Mouse (Mus musculus): ENCODE measurements at regions not wholly inside any gene's neighbourhood (a gene's known extent, or its start where the extent isn't known, plus 50 kb on each side); places are given as distances from the start of the nearest gene placed in this dataset.

DNA sequence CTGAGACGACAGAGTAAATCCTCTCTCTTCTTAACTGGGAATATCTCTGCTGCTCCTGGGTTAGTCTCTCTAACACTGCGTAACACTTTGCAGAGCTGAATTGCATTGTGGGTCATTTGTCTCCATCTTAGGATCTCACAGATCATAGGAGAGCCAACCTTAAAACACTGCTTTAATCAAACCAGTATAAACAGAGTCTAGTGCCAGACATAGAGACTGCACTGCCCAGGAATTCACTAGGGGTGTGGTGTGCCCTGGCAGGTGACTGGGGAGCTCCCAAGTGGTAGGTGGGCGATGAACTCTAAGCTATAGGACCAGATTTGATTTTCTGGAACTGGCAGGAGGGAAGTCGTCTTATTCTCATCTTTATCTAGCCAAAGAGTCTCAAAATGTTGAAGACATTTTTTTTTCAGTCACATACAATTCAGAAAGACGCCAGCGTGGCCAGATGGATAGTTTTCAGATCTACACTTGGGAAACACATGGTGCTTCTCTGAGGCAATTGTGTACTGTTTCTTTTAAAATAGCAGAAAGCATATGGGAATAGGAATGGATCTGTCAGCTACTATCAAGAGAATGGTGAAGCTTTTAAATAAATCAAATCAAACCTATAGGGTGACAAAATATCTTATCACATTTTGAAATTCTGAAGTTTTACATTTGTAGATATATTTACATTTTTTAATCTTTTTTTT is 175.7 kb downstream of the Spry2 start:
- WGBS: 74% methylated on average over 6 of the region's 6 CpGs
- H3K9me3 ChIP-seq (ENCODE audit: control insufficient read depth, low read length): no peaks in the 10 kb centered on the region
- DNase-seq (ENCODE audit: low spot score) (no peak), ATAC-seq (replicated peaks; ENCODE audit: low FRiP score, low TSS enrichment, low read depth) (no peak)
- H3K4me3 ChIP-seq (ENCODE audit: low read depth, low read length): no peak overlapping the region
- no peak overlapping the region for H3K9ac ChIP-seq (ENCODE audit: low read length)
- no peaks in the 10 kb centered on the region for H3K4me1 ChIP-seq (replicated peaks; ENCODE audit: control insufficient read depth, insufficient read depth, low read length)
- no peak overlapping the region for H3K4me2 ChIP-seq (ENCODE audit: low read length)
- H3K27me3 ChIP-seq (replicated peaks; ENCODE audit: control insufficient read depth, insufficient read depth, low read length): no peaks in the 10 kb centered on the region
- no peaks in the 10 kb centered on the region for H3K36me3 ChIP-seq (ENCODE audit: control insufficient read depth, insufficient read depth, low read length)
- H3K27ac ChIP-seq (ENCODE audit: low read depth): no peak overlapping the region

GRCm38 (mm10) chr14:105718676-105719441 is 177.8 kb downstream of the Spry2 start:
- DNase-seq (ENCODE audit: low spot score) (no peak), ATAC-seq (replicated peaks; ENCODE audit: low FRiP score, low TSS enrichment, low read depth) (no peak)
- no peak overlapping the region for H3K4me3 ChIP-seq (ENCODE audit: low read depth, low read length)
- H3K36me3 ChIP-seq (ENCODE audit: control insufficient read depth, insufficient read depth, low read length): no peaks in the 10 kb centered on the region
- no peak overlapping the region for H3K9ac ChIP-seq (ENCODE audit: low read length)
- H3K27ac ChIP-seq (ENCODE audit: low read depth): no peak overlapping the region
- H3K4me2 ChIP-seq (ENCODE audit: low read length): no peak overlapping the region
- no peaks in the 10 kb centered on the region for H3K4me1 ChIP-seq (replicated peaks; ENCODE audit: control insufficient read depth, insufficient read depth, low read length)
- WGBS: 83% methylated on average over 6 of the region's 6 CpGs
- no peaks in the 10 kb centered on the region for H3K9me3 ChIP-seq (ENCODE audit: control insufficient read depth, low read length)
- no peaks in the 10 kb centered on the region for H3K27me3 ChIP-seq (replicated peaks; ENCODE audit: control insufficient read depth, insufficient read depth, low read length)

GRCm38 (mm10) chr14:105717821-105718220 is 178.8 kb downstream of the Spry2 start:
- no peaks in the 10 kb centered on the region for H3K36me3 ChIP-seq (ENCODE audit: control insufficient read depth, insufficient read depth, low read length)
- 55% methylated on average over 2 of the region's 2 CpGs for WGBS
- no peak overlapping the region for H3K9ac ChIP-seq (ENCODE audit: low read length)
- no peak overlapping the region for H3K27ac ChIP-seq (ENCODE audit: low read depth)
- no peak for ATAC-seq (replicated peaks; ENCODE audit: low FRiP score, low TSS enrichment, low read depth)
- H3K4me2 ChIP-seq (ENCODE audit: low read length): no peak overlapping the region
- DNase-seq (ENCODE audit: low spot score): no peak
- no peaks in the 10 kb centered on the region for H3K4me1 ChIP-seq (replicated peaks; ENCODE audit: control insufficient read depth, insufficient read depth, low read length)
- no peak overlapping the region for H3K4me3 ChIP-seq (ENCODE audit: low read depth, low read length)
- no peaks in the 10 kb centered on the region for H3K27me3 ChIP-seq (replicated peaks; ENCODE audit: control insufficient read depth, insufficient read depth, low read length)
- H3K9me3 ChIP-seq (ENCODE audit: control insufficient read depth, low read length): no peaks in the 10 kb centered on the region

GRCm38 (mm10) chr14:105708691-105709090 is 187.9 kb downstream of the Spry2 start:
- Histone ChIP-seq H3K4me3 (ENCODE audit: low read depth, low read length) (no peak overlapping the region), H3K27me3 (replicated peaks; ENCODE audit: control insufficient read depth, insufficient read depth, low read length) (no peaks in the 10 kb centered on the region), H3K4me1 (replicated peaks; ENCODE audit: control insufficient read depth, insufficient read depth, low read length) (no peaks in the 10 kb centered on the region), H3K27ac (ENCODE audit: low read depth) (no peak overlapping the region), H3K9me3 (ENCODE audit: control insufficient read depth, low read length) (no peaks in the 10 kb centered on the region), H3K9ac (ENCODE audit: low read length) (no peak overlapping the region), H3K4me2 (ENCODE audit: low read length) (no peak overlapping the region), H3K36me3 (ENCODE audit: control insufficient read depth, insufficient read depth, low read length) (no peaks in the 10 kb centered on the region)
- no peak for DNase-seq (ENCODE audit: low spot score)
- WGBS: 75% methylated on average over 2 of the region's 2 CpGs
- ATAC-seq (replicated peaks; ENCODE audit: low FRiP score, low TSS enrichment, low read depth): no peak

GRCm38 (mm10) chr14:105706756-105707155 is 189.9 kb downstream of the Spry2 start:
- Histone ChIP-seq H3K4me2 (ENCODE audit: low read length) (no peak overlapping the region), H3K36me3 (ENCODE audit: control insufficient read depth, insufficient read depth, low read length) (no peaks in the 10 kb centered on the region), H3K27me3 (replicated peaks; ENCODE audit: control insufficient read depth, insufficient read depth, low read length) (no peaks in the 10 kb centered on the region), H3K4me3 (ENCODE audit: low read depth, low read length) (no peak overlapping the region), H3K4me1 (replicated peaks; ENCODE audit: control insufficient read depth, insufficient read depth, low read length) (no peaks in the 10 kb centered on the region), H3K27ac (ENCODE audit: low read depth) (no peak overlapping the region), H3K9me3 (ENCODE audit: control insufficient read depth, low read length) (no peaks in the 10 kb centered on the region), H3K9ac (ENCODE audit: low read length) (no peak overlapping the region)
- ATAC-seq (replicated peaks; ENCODE audit: low FRiP score, low TSS enrichment, low read depth) (no peak), DNase-seq (ENCODE audit: low spot score) (no peak)
- 89% methylated on average over 7 of the region's 7 CpGs for WGBS

GRCm38 (mm10) chr14:105698616-105699015 is 198.0 kb downstream of the Spry2 start:
- H3K4me2 ChIP-seq (ENCODE audit: low read length): no peak overlapping the region
- H3K4me1 ChIP-seq (replicated peaks; ENCODE audit: control insufficient read depth, insufficient read depth, low read length): no peaks in the 10 kb centered on the region
- H3K36me3 ChIP-seq (ENCODE audit: control insufficient read depth, insufficient read depth, low read length): no peaks in the 10 kb centered on the region
- no peak for DNase-seq (ENCODE audit: low spot score)
- H3K9ac ChIP-seq (ENCODE audit: low read length): no peak overlapping the region
- no peaks in the 10 kb centered on the region for H3K27me3 ChIP-seq (replicated peaks; ENCODE audit: control insufficient read depth, insufficient read depth, low read length)
- WGBS: 52% methylated on average over 1 of the region's 1 CpGs
- H3K27ac ChIP-seq (ENCODE audit: low read depth): no peak overlapping the region
- no peak for ATAC-seq (replicated peaks; ENCODE audit: low FRiP score, low TSS enrichment, low read depth)
- no peak overlapping the region for H3K4me3 ChIP-seq (ENCODE audit: low read depth, low read length)
- H3K9me3 ChIP-seq (ENCODE audit: control insufficient read depth, low read length): no peaks in the 10 kb centered on the region

DNA sequence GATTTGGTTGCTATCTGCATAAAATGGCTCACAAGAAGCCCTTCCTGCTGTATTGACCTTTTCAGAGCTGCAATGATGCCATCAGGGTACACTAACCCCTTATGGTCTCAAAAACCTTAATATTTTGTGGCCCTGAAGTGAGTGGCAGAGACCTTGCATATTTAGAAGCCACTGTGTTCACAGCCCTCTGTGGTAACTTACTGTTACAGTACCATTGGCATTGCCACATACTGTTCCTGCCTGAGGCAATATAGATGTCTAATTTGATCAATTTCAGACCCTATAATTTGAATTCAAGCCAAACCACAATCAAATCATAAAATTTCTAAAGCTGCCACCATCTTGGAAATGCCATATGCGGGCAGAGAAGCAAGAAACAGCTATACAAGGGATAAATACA is 198.5 kb downstream of the Spry2 start:
- WGBS: 83% methylated on average over 1 of the region's 1 CpGs
- DNase-seq (ENCODE audit: low spot score): no peak
- Histone ChIP-seq H3K4me1 (replicated peaks; ENCODE audit: control insufficient read depth, insufficient read depth, low read length) (no peaks in the 10 kb centered on the region), H3K27me3 (replicated peaks; ENCODE audit: control insufficient read depth, insufficient read depth, low read length) (no peaks in the 10 kb centered on the region), H3K27ac (ENCODE audit: low read depth) (no peak overlapping the region), H3K4me2 (ENCODE audit: low read length) (no peak overlapping the region), H3K36me3 (ENCODE audit: control insufficient read depth, insufficient read depth, low read length) (no peaks in the 10 kb centered on the region), H3K4me3 (ENCODE audit: low read depth, low read length) (no peak overlapping the region), H3K9me3 (ENCODE audit: control insufficient read depth, low read length) (no peaks in the 10 kb centered on the region), H3K9ac (ENCODE audit: low read length) (no peak overlapping the region)
- ATAC-seq (replicated peaks; ENCODE audit: low FRiP score, low TSS enrichment, low read depth): no peak

DNA sequence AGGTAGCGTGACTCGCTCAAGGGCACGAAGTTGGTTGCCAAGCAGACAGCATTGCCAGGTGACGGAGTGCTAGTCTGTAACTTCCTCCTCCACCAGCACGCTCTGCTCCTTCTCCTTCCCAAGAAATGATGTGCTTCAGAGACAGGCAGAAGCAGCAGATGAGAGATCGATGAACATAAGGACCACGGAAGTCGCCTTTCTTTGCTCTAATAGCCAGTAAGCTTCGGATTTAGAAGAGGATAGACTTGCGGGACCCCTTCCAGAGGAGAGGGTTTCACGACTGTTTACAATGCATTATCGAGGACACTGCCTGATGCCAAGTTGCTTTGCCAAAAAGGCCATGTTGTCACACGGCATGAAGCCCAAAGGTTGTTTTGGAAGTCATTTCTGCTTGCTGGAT is 199.2 kb downstream of the Spry2 start:
- H3K36me3 ChIP-seq (ENCODE audit: control insufficient read depth, insufficient read depth, low read length): no peaks in the 10 kb centered on the region
- H3K4me2 ChIP-seq (ENCODE audit: low read length): no peak overlapping the region
- DNase-seq (ENCODE audit: low spot score) (no peak), ATAC-seq (replicated peaks; ENCODE audit: low FRiP score, low TSS enrichment, low read depth) (no peak)
- H3K9ac ChIP-seq (ENCODE audit: low read length): no peak overlapping the region
- H3K9me3 ChIP-seq (ENCODE audit: control insufficient read depth, low read length): no peaks in the 10 kb centered on the region
- H3K27me3 ChIP-seq (replicated peaks; ENCODE audit: control insufficient read depth, insufficient read depth, low read length): no peaks in the 10 kb centered on the region
- no peaks in the 10 kb centered on the region for H3K4me1 ChIP-seq (replicated peaks; ENCODE audit: control insufficient read depth, insufficient read depth, low read length)
- H3K4me3 ChIP-seq (ENCODE audit: low read depth, low read length): no peak overlapping the region
- 87% methylated on average over 13 of the region's 13 CpGs for WGBS
- no peak overlapping the region for H3K27ac ChIP-seq (ENCODE audit: low read depth)

GRCm38 (mm10) chr14:105694969-105695368 is 201.7 kb downstream of the Spry2 start:
- Histone ChIP-seq H3K27ac (ENCODE audit: low read depth) (no peak overlapping the region), H3K4me3 (ENCODE audit: low read depth, low read length) (no peak overlapping the region), H3K4me2 (ENCODE audit: low read length) (no peak overlapping the region), H3K9me3 (ENCODE audit: control insufficient read depth, low read length) (no peaks in the 10 kb centered on the region), H3K4me1 (replicated peaks; ENCODE audit: control insufficient read depth, insufficient read depth, low read length) (no peaks in the 10 kb centered on the region), H3K27me3 (replicated peaks; ENCODE audit: control insufficient read depth, insufficient read depth, low read length) (no peaks in the 10 kb centered on the region), H3K9ac (ENCODE audit: low read length) (no peak overlapping the region), H3K36me3 (ENCODE audit: control insufficient read depth, insufficient read depth, low read length) (no peaks in the 10 kb centered on the region)
- no peak for DNase-seq (ENCODE audit: low spot score)
- ATAC-seq (replicated peaks; ENCODE audit: low FRiP score, low TSS enrichment, low read depth): no peak
